Mouse (Mus musculus): ENCODE measurements at regions not wholly inside any gene's neighbourhood (a gene's known extent, or its start where the extent isn't known, plus 50 kb on each side); places are given as distances from the start of the nearest gene placed in this dataset.
A peak's percentile ranks its signal among the peaks of the same experiment; 100 is the strongest.
"Not testable (repeated sequence)": the region's sequence is repeated elsewhere in the genome, so short reads cannot be mapped to it uniquely, and the experiment has no call there.

DNA sequence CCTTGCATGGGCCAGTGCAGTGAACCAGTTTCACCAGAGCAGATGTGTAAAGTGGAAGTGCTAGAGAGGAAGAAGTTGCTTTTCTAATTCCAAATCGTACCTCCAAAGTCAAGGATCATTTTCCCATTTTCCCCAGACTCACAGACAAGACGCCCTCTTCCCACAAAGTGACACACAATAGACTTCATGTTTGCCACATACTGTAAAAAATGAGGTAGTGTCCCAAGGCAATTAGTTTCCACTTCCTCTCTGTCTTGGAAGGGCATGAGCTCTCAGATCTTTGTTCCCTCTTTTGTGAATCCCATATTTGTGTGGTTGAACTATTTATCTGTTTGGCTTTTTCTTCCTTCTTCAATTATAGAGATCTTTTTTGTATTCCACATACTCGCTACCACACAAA, 137.0 kb downstream of the Sptssa start:
- DNase-seq (ENCODE audit: low spot score in 2 of 2), result no peak

DNA sequence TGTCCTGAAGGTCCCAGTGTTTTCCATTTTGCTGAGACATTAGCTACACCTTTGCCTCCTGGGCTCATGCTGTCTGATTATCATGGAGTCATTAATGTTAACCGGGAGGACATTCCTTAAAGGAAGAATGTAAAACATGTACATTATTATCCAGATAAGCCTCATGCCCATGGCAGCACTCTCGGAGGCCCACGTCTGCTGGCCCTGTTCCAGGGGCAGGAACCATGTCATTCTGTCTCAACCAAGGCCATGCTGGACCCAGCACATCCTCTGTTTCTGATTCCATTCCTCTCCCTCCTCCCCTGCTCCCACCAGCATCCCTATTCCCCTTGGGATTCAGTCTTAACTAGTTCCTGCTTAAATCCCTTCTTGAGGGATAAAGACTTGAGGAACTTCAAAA, 139.1 kb downstream of the Sptssa start:
- no peak for DNase-seq (ENCODE audit: low spot score in 2 of 2)

DNA sequence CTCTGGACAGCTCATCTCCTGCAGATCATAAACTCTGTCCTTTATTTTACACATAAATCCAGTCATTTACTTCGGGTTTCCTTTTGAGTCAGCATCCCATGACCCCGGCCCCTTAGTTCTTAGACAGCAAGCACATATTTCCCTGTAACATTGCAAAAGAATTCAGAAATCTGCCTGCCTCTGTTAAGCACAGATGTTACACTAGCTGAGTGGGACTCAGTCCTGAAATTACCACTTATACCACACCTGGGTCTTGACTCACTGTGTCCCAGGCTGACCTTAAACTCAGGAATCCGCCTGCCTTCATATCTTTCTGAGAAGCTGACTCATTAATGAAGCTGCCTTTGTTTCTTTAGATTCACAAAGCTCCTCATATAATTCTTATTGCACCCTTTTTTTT, 139.9 kb downstream of the Sptssa start:
- no peak for DNase-seq (ENCODE audit: low spot score in 2 of 2)

DNA sequence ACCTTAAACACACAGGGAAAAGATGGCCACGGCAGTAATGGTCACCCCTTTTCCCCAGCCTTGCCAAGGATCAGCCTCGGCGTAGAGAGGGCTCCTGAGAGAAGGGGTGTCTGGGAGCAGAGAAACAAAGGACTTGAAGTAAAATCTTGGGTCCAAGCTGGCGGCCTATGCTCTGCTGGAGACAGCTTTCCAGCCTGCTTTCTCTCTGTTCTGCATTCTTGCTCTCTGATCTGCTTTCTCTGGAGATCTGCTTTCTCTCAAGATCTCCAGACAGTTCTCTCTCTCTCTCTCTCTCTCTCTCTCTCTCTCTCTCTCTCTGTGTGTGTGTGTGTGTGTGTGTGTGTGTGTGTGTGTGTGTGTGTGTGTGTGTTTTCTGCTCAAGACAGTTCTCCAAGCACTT, 140.3 kb downstream of the Sptssa start:
- not testable (repeated sequence) for DNase-seq (ENCODE audit: low spot score in 2 of 2)

DNA sequence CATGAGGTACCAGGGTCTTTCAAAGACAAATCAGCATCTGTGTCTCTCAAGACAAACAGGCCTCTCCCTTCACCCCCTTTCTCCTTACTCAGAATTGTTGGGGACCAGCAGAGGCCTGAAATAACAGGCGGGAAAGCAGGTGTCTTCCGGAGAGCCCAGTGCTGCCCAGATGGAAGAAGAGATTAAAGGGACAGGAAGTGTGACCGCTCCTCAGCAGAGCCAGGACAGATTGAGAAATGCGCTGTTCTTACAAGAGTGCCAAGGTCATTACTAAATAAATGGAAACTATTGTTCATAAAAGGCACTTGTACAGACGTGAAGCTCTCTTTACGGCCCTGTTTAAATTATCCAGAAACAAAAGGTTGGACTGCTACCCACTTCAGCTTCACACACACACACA, 146.5 kb downstream of the Sptssa start:
- DNase-seq (ENCODE audit: low spot score in 2 of 2), result no peak

DNA sequence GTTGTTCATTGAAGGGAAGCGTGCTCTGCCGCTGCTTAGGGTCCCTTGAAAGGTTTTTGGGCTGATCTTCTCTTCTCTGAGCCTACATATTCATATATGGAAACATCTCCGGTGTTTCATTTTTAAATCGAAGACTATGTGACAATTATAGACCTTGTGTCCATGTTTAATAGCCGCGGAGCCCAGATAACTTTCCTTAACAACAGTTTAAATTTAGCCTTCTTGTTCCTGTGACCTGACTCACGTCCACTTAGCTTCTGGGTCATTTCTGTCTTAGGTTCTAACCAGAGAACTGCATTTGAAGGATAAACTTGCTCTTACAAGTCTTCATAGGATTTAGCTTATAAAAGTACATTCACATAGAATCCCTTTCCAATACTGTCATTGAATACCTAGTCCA, 153.6 kb downstream of the Sptssa start:
- no peak for DNase-seq (ENCODE audit: low spot score in 2 of 2)

DNA sequence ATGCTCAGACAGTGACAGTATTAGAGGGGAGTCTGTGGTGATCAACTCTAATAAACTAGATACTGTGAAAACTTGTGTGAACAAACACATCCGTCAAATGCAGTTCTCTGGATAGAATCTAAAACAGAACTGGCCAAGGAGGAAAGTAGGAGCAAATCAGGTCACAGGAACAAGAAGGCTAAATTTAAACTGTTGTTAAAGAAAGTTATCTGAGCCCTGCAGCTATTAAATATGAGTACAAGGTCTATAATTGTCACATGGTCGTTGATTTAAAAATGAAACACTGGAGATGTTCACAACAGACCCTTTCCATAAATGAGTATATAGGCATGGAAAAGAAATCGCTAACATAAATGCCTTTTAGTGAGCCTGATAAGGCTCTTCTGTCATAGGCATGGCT, 156.4 kb downstream of the Sptssa start:
- DNase-seq (ENCODE audit: low spot score in 2 of 2), result no peak

DNA sequence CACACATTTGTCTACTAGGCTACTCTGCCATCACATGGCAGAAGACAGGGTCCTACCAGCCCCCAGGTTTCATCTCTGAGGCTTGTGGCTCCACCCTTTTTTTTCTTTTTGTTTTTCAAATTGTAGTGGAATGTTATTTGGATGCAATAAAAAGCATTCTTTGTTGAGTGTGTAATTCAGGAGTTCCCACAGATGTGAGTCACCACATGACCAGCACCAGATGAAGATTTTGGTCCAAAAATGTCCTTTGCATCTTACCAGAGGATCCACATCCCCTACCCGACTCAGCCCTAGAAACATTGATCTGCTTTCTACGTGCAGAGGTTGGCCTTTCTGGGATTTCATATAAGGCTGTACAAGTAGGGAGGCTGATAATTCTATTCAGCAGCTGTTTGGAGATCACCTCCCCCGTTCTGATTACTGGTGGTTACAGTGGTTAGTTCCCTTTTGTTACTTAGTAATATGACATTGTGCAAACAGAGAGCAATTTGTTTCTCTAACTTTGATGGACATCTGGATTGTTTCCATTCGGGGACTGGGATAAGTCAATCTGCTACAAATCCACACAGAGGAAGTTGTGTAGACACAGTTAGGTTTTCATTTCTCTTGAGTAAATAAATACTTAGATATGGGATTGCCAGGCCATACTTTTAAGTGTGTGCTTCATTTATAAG, 160.5 kb downstream of the Sptssa start:
- no peak for DNase-seq (ENCODE audit: low spot score in 2 of 2)

DNA sequence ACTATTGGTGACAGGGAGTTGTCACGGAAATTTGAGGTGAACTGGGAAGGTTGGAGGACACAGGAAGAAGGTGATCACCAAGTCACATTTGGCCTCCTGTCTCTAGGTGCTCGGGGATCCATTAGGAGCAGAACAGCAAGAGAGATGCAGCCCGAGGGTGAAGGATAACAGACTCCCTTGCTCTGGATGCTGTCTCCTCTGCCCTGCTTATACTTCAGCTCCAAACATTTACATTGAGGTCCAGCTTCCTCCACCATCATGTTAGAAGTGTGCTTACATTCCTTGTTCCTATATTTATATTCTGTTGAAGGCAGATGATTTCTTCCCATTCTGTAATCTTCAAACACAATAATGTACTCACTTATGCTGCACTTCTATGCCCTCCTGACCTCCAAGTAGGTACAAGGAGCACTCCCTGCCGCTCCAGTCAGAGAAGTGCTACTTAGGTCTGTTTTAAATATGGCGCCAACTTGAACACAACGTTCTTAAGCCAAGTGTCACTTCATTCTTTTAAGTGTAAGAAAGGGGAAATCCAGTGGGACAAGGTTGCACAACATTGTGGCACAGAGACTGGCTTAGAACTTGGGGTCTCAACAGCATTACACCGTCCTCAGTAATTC, 161.5 kb downstream of the Sptssa start:
- no peak for DNase-seq (ENCODE audit: low spot score in 2 of 2)

DNA sequence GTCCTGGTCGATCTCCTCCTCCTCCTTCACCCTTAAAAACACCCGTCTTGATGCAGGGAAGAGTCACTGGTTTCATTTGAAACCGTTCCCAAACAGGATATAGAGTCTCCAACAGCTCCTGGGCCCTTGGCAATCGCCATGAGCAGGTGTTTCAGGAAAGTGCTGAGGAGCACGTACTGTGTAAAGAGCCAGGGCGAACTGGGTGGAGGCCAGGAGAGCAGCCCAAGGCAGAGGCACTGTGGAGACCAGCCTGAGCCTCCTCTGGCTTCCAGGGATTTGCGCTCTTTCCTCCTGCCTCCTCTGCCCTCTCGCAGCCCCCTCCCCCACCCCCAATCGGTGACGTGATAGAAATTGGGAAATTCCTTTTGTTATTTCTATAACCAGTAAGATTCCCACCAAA, 163.6 kb downstream of the Sptssa start:
- DNase-seq (ENCODE audit: low spot score in 2 of 2), result no peak

DNA sequence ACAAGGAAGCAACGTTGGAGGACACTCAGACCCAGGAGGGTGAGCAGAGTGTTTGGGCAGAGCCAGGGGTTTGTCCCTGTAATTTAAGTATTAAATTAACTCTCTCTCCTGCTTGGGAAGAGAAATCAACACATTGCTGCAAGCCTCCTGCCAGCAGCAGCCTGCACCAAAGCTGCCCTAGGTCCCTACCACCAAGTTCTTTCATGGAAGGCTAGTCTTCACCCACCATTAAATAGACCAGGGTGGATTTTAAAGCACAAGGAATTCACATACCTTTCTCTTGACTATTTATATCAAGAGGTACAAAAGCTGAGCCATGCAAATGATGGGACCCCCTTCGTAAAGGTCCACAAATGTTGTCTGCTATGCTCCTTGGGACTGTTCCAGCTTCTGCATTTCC, 165.9 kb downstream of the Sptssa start:
- DNase-seq (ENCODE audit: low spot score in 2 of 2), result no peak

DNA sequence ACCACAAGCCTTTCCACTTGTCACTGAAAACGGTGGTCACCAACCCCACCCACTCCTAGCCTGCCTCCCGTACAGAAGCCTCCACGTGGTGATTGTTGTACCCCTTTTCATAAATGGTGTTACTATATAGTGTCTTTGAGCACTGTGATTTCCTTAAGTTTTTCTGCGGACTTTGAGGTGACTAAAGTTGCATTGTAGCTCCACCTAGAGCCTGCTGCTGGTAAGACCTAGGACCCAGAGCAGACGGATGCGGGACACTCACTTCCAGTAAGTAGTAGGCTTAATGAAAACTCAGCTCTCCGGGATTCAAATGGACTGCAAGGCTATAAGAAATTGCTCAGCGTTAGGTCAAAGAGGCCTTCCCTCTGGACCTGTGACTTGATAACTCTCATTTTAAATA, 166.7 kb downstream of the Sptssa start:
- peak; percentile 32 to 64 for DNase-seq (ENCODE audit: low spot score in 2 of 2)

DNA sequence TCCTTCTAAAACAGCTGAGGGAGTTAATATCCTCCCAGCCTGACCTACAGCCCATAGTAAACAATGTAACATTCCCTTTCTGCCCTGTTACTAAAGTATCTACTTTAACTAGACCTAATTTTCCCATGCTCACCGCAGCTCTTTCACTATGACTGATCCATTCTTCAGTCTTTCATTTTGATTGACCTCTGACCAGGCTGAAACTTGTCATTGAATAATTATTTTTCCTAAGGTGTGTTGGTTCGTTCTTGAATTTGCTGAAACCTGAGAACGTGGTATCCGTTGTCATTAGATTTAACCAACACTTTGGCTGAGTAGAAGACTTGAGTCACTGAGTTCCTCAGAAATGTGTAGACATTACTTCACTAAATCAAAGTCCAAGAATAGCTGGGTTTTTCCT, 168.7 kb downstream of the Sptssa start:
- no peak for DNase-seq (ENCODE audit: low spot score in 2 of 2)

DNA sequence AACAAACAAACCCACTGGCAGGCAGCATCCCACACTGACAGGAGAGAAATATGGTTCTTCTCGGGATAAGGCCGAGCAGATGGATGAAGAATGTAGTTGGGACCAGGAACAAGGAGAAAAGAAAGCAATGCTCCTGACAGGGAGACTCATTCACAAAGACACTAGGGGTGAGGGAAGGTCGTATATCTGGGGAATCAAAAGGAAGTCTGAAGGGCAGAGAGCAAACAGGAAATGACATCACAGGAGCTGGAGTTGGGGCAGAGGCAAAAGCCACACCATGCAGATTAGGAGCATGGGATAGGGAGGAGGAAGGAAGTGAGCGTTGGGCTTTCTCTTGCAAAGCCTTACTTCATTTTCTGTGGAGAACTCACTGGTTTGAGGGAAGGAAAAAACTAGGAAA, 174.4 kb downstream of the Sptssa start:
- no peak for DNase-seq (ENCODE audit: low spot score in 2 of 2)

DNA sequence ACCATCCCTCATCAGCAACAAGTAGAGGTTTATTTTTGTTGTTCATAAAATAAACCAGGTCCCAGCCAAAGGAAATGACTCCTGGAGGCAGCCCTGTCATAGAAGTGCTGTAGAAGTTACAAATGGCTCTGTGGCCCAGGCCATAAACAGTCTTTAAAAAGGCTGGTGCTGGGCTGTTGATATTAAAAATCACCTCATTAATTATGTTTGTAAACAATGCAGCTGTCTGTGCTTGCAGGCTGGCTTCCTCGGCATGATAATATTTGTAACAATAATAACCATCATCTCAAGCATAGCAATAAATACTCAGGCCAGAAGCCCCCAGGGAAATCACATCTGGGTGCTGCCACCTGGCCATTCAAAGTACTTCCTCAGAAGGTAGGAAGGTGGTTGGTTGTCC, 176.5 kb downstream of the Sptssa start:
- DNase-seq (ENCODE audit: low spot score in 2 of 2), result no peak

DNA sequence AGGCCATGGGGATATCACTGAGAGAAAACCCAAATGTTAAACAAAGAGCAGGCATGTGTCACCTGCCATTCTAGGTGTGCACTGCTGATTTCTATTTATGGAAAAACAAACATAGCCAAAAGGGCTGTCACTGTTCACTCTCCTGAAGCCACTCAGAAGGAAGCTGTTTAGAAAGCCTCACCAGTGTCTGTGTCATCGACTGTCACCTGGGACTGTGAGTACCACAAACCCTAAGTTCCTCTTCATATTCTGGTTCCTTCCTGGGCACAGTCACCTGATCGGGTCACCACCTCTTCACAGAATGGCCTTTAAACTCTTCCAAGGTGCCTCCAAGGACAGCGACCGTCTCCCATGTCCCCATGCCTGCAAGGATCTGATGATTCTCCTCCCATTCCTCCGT, 183.5 kb downstream of the Sptssa start:
- no peak for DNase-seq (ENCODE audit: low spot score in 2 of 2)

DNA sequence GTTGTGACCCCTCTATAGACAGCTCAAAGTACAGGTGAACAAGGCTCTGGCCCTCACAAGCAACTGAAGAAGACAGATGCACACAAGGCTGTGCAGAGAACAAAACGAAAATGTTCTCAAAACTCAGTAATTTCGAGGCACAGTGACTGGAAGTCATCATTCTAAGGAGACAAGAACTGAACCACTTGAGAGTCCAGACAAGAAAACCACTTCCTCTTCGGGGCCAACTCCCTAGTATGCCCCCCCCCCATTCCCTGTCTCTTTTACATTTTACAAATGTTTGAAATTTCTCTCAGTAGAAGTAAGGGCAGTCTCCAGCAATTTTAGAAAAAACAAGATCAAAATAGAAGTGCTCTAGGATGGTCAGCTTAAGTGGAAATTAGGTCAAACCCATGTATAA, 184.0 kb downstream of the Sptssa start:
- no peak for DNase-seq (ENCODE audit: low spot score in 2 of 2)

DNA sequence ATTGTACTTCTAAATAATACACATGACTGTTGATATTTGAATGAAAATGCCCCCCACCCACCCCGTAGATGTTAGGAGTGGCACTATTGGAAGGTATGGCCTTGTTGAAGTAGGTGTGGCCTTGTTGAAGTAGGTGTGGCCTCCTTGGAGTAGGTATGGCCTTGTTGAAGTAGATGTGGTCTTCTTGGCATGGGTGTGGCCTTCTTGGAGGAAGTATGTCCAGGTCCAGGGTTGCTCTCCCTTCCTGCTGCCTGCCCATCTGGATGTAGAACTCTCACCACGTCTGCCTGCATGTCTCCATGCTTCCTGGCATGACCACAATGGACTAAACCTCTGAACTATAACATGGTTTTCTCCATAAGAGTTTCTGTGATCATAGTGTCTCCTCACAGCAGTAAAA, 188.7 kb downstream of the Sptssa start:
- no peak for DNase-seq (ENCODE audit: low spot score in 2 of 2)

DNA sequence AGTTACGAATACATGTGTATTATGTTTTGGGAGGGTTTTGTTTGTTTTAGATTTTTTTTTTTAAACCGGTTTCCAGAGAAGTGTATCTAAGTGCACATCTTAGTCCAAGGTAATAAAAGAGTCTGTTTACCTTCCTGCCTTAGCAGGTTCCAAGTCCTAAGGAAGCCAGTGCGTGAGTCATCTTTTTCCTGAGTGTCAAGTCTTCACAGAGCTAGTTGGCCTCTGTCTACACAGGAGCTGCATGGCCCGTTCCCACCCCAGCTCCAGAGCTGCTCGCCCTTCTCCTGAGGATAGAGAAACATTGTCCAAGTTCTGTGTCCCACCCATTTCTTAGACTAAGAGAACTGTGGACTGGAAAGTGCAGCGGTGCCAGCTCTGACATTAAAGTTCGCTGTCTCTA, 192.6 kb downstream of the Sptssa start:
- DNase-seq (ENCODE audit: low spot score in 2 of 2), result no peak

DNA sequence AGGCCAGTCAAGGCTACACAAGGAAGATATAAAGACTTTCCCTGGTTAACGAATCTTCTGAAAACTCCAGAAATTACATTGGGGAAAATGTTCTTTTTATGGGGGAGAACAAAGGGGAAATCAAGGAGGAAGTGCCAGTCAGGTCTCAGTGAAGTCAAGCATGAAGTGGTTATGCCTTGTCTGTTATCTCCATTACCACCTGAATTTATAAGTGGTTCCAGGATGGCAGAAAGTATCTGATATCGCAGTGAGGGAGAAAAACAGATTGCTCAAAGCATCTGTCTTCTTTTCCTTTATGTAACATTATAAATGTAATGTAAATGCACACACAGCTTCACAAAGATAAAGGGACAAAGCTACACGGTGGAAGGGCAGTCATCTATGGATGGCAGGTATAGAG, 195.0 kb downstream of the Sptssa start:
- no peak for DNase-seq (ENCODE audit: low spot score in 2 of 2)

DNA sequence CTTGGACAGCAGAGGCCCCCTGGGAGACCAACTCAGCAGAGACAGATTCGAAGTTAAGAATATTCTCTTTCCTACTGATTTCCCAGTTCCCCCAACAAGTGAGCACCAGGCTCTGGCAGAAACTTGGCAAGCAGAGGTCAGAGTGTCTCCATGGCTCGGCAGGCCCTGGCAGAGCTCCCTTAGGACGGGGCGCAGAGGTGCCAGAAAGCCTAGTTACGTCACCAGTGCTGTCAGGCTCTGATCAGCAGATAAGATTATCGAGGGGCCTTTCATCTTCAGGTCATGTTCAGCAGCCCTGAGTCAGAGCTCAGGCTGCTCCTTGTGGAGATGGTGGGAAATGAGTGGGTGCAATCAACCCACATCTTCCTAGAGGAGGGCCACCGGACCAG, 196.2 kb downstream of the Sptssa start:
- DNase-seq (ENCODE audit: low spot score in 2 of 2), result no peak

DNA sequence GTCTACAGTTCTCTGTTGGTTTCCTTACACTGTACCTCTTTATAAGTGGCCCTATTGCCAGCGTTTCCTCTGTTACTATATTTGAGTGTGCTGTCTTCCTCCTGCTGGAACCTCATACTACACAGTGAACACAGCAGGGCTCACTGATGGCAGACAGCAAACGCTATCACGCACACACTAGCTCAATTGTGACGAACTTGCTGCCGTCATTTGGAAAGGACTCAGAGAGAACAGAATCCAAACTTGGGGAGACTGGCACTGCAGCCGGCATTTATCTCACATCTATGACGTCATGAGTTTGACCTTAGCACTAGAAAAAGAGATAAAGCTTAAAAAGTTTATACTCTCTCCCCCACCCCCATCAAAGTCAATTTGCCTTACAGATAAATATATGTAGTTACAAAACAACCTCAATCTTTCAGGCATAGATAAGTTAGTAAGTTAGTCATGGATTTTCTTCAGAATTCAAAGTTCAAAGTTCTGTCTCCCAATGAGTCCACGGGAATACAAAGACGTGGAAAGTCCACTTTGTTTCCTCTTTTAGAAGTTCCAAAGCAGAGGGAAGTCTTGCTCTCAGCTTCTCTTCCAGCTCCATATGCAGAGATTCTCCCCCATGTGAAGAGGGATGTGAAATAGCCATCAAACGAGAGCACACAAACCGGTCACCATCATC, 196.8 kb downstream of the Sptssa start:
- DNase-seq (ENCODE audit: low spot score in 2 of 2), result no peak

DNA sequence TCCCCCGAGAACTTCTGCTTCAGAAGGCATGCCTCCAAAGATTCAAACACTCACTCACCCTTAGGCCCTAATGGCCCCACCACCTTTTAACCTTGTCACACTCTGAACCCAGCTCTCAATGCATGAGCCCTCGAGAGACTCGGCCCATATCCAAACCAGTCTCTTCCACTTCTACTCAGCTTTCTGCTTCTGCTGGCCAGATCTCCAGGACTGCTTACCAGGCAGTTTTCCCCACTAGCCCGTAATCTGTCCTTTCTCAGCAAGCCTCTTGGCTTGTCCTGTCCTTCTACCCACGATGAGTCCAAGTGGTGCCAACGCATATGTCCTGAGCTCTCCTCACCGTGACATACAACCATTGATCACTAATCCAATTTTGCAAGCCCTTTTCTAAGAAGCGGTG, 199.6 kb downstream of the Sptssa start:
- DNase-seq (ENCODE audit: low spot score in 2 of 2), result no peak

DNA sequence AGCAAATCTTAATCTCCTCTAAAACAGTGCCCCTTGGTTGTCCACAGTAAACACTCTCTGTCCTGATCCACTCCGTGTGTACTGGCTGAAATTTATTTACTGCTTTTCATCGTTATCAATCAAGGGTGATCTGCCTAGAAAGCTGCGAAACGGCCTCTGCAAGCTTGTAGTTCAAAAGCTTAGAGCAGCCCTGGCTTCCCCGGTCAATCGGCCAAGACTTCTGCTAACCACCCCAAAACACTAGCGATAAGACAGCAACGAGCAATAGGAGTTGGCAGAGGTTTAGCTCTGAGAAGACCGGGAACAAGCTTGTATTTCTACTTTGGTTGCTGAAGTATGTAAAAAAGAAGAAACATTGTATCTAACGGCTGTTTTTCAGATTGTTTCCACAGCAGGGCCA, 201.8 kb downstream of the Sptssa start:
- no peak for DNase-seq (ENCODE audit: low spot score in 2 of 2)
